Mouse (Mus musculus) kidney, postnatal 0 days (tissue): ENCODE results near the gene BC030500. TPM values are rescaled to one million over a fixed set of nuclear protein-coding genes. Genes with fewer than 3 reads are reported as not detected.

ENCODE experiments used
- ATAC-seq: fragments of 200-750 bp; cut with Nextera tagmentation; replicated peaks from 2 replicates; pipeline ENCODE4 v1.8.0; 2017; ENCODE audit warnings: low read depth, moderate number of reproducible peaks, moderate TSS enrichment, moderate library complexity; ENCODE audit not compliant: low FRiP score
- DNase-seq: peaks from one replicate; pipeline ENCODE4 v3.0.0-alpha.2; 2016; ENCODE audit warnings: low spot score
- H3K27ac ChIP-seq: fragments of 300-500 bp; sonication (generic); 2 replicates; pipeline ENCODE4 v1.5.1; 2014; ENCODE audit warnings: mild to moderate bottlenecking
- H3K27me3 ChIP-seq: fragments of 300-500 bp; sonication (generic); 2 replicates; pipeline ENCODE4 v1.6.1; 2014; ENCODE audit warnings: low read length, mixed read lengths; ENCODE audit not compliant: insufficient read depth
- H3K36me3 ChIP-seq: fragments of 300-500 bp; sonication (generic); 2 replicates; pipeline ENCODE4 v1.6.1; 2014; ENCODE audit warnings: low read length, mixed read lengths; ENCODE audit not compliant: insufficient read depth
- H3K4me1 ChIP-seq: fragments of 300-500 bp; sonication (generic); replicated peaks from 2 replicates; pipeline ENCODE4 v1.6.1; 2014; ENCODE audit warnings: antibody characterized with exemption, low read length, mixed read lengths; ENCODE audit not compliant: insufficient read depth
- H3K4me2 ChIP-seq: fragments of 300-500 bp; sonication (generic); 2 replicates; pipeline ENCODE4 v1.6.1; 2014; ENCODE audit warnings: mild to moderate bottlenecking, low read length, moderate library complexity, mixed read lengths
- H3K4me3 ChIP-seq: fragments of 300-500 bp; sonication (generic); replicated peaks from 2 replicates; pipeline ENCODE4 v1.5.1; 2014; ENCODE audit warnings: low read depth, low read length
- H3K9ac ChIP-seq: fragments of 300-500 bp; sonication (generic); 2 replicates; pipeline ENCODE4 v1.6.1; 2014; ENCODE audit warnings: low read depth, low read length
- H3K9me3 ChIP-seq: fragments of 300-500 bp; sonication (generic); replicated peaks from 2 replicates; pipeline ENCODE4 v1.6.1; 2016; ENCODE audit warnings: low read length, inconsistent platforms, mixed read lengths
- CTCF ChIP-seq: IDR thresholded peaks from 2 replicates; pipeline ENCODE4 v1.5.1; 2016; ENCODE audit warnings: antibody characterized with exemption, low read depth, mild to moderate bottlenecking, moderate library complexity
- WGBS: fragments of 180-500 bp; shearing (Covaris S2); extraction: QIAGEN DNeasy Blood & Tissue Kit; methylation state at CpG from one replicate; pipeline ENCODE4 v1.1.7; 2014; 5-methylcytosine and 5-hydroxymethylcytosine counted together
- polyA plus RNA-seq: library from polyadenylated mRNA; unstranded; fragments of >200 nt; fragmentation: Nextera tagmentation; extraction: Ambion mirVana; gene quantifications from 2 replicates; pipeline ENCODE4 v1.2.1, GENCODE M21; 2015

BC030500 gene
- 1.5 and 1.6 TPM in 2 replicates for polyA plus RNA-seq

DNA sequence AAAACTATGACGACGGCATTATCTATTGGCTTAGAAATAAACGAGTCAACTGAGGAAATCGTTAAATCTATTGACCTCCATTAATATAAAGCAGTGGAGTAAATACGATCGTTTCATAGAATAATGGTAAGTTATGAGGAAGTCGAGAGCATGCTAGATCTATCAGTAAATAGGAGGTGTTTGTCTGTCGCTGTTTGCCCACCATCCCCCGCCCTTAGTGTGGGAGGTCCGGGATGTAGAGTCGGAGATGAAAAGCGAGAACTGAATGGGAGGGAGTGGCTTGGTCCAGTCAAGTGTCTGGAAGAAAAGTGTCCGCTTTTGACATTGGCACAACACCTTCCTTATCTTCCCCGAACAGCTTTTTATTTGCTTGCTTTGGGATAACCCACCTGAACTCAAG lies at the start of gene BC030500:
Gene BC030500 (plus strand): TSS at position 79 of the 400 bp plus-strand sequence.
- WGBS, result 6% methylated on average over 14 of the region's 14 CpGs

DNA sequence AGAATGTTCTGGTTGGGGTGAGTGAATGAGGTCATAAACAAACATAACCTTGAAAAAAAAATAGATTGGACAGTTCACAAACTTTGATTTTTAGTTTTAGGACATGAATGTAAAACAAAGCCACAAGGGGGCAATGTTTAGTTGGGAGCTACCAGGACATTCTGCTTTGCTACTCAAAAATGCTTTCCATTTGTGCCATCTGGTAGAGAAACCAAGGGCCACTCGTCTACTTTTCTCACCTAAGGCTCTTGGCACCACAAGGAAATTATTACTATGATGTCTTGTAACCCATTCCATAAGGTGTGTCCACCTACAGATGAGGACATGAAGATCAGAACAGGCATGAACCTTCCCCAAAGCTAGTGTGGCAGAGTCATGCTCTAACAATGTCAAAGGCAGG lies 25.1 kb upstream of the BC030500 start:
- Histone ChIP-seq H3K27ac (no peak overlapping the region), H3K27me3 (no peaks in the 10 kb centered on the region), H3K36me3 (no peaks in the 10 kb centered on the region), H3K9ac (no peak overlapping the region), H3K4me1 (no peaks in the 10 kb centered on the region), H3K4me3 (no peak overlapping the region), H3K4me2 (no peak overlapping the region), H3K9me3 (no peaks in the 10 kb centered on the region)
- TF ChIP-seq CTCF, result peak; percentile 73
- DNase-seq, result peak; percentile 54
- 5% methylated on average over 1 of the region's 1 CpGs for WGBS
- ATAC-seq, result 0 out of 2 replicates have a peak, but pooled peaks have one; percentile 25

More for the DNA sequence above, at the start of gene BC030500:
- no peak for TF ChIP-seq CTCF
- ATAC-seq (no peak), DNase-seq (no peak)
- H3K27ac ChIP-seq, result no peak within 1 kb of the TSS
- no peaks in the 10 kb centered on the region for H3K4me1 ChIP-seq
- H3K9me3 ChIP-seq, result no peaks in the 10 kb centered on the region
- H3K9ac ChIP-seq, result 0 out of 2 replicates have a peak within 1 kb of the TSS, but pooled peaks have one; percentile 4
- peak within 1 kb of the TSS; percentile 52 for H3K4me3 ChIP-seq
- peak within 1 kb of the TSS; percentile 89 for H3K4me2 ChIP-seq
- H3K27me3 ChIP-seq, result no peaks in the 10 kb centered on the region; the same call in 1 of the 2 replicates
- H3K36me3 ChIP-seq, result no peaks in the 10 kb centered on the region

DNA sequence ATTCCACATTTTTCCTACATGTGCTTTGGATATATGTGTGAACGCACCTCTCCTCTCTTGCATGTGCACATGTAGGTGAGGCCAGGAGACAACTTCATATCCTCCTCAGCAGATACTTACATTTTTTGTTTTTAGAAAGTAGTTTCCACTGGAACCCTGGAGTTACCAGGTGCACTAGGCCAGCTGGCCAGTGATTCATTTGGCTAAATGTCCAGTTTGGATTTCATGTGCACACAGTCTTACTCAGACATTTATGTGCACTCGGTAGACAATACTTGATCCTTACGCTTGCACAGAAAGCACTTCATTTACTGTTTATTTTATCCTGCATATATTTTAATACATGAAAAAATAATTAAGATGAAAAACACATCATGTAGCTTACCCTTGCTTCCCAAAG lies 21.0 kb upstream of the BC030500 start:
- no peak overlapping the region for H3K9ac ChIP-seq
- no peaks in the 10 kb centered on the region for H3K9me3 ChIP-seq
- DNase-seq (no peak), ATAC-seq (no peak)
- no peak overlapping the region for H3K4me2 ChIP-seq
- H3K36me3 ChIP-seq, result no peaks in the 10 kb centered on the region
- no peak overlapping the region for H3K27ac ChIP-seq
- no peak for TF ChIP-seq CTCF
- no peak overlapping the region for H3K4me3 ChIP-seq
- WGBS, result 89% methylated on average over 3 of the region's 3 CpGs
- H3K4me1 ChIP-seq, result no peaks in the 10 kb centered on the region
- no peaks in the 10 kb centered on the region for H3K27me3 ChIP-seq

- no peak overlapping the region for H3K4me2 ChIP-seq
- no peaks in the 10 kb centered on the region for H3K36me3 ChIP-seq
- no peak for DNase-seq
- TF ChIP-seq CTCF, result no peak
- H3K4me3 ChIP-seq, result no peak overlapping the region
- no peaks in the 10 kb centered on the region for H3K9me3 ChIP-seq
- H3K27ac ChIP-seq, result no peak overlapping the region
- ATAC-seq, result no peak
- no peaks in the 10 kb centered on the region for H3K4me1 ChIP-seq
- WGBS, result 66% methylated on average over 6 of the region's 6 CpGs
- H3K27me3 ChIP-seq, result no peaks in the 10 kb centered on the region
- H3K9ac ChIP-seq, result no peak overlapping the region
Measured at GRCm38 (mm10) chr8:58895960-58896359, 15.6 kb upstream of the BC030500 start.

DNA sequence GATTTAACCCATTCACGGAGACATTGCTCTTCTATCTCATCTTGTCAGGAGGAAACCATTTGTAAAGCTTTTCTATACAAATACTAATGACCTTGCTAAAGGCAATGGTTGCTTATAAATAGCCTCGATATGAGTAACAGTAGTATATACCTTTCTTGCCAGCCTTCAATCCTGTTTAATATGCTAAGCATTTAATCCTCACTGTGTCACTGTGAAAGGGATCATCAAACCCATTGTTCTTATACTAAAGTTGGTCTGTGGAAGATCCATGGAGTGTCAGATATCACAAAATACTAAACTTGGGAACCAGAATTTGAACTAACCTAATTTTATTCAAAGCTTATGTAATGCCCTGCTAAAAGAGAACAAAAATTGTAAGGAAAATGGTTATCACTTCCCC lies 7.1 kb upstream of the BC030500 start:
- H3K9ac ChIP-seq, result no peak overlapping the region
- ATAC-seq (no peak), DNase-seq (no peak)
- TF ChIP-seq CTCF, result no peak
- no peak overlapping the region for H3K4me2 ChIP-seq
- no peaks in the 10 kb centered on the region for H3K9me3 ChIP-seq
- no peaks in the 10 kb centered on the region for H3K27me3 ChIP-seq
- H3K4me1 ChIP-seq, result no peaks in the 10 kb centered on the region
- H3K36me3 ChIP-seq, result no peaks in the 10 kb centered on the region
- H3K4me3 ChIP-seq, result no peak overlapping the region
- WGBS, result 40% methylated on average over 2 of the region's 2 CpGs
- H3K27ac ChIP-seq, result no peak overlapping the region

- Histone ChIP-seq H3K9me3 (no peaks in the 10 kb centered on the region), H3K9ac (0 out of 2 replicates have a peak within 1 kb of the TSS, but pooled peaks have one; percentile 4), H3K36me3 (no peaks in the 10 kb centered on the region), H3K4me1 (no peaks in the 10 kb centered on the region), H3K27ac (no peak within 1 kb of the TSS), H3K4me3 (peak within 1 kb of the TSS; percentile 52), H3K4me2 (peak within 1 kb of the TSS; percentile 89), H3K27me3 (no peaks in the 10 kb centered on the region; the same call in 1 of the 2 replicates)
- ATAC-seq (peak; percentile 46), DNase-seq (peak; percentile 32)
- under 1% methylated on average over 37 of the region's 37 CpGs for WGBS
- TF ChIP-seq CTCF, result no peak
Measured at GRCm38 (mm10) chr8:58912196-58912839, 763 bp downstream of the BC030500 start, which contains the start of gene Galntl6. Galntl6 (minus strand) TSS chr8:58912640.
